Mouse (Mus musculus): ENCODE data around the gene Hyou1. TPM values are rescaled to one million over a fixed set of nuclear protein-coding genes. Genes with fewer than 3 reads are reported as not detected.
A peak's percentile ranks its signal among the peaks of the same experiment; 100 is the strongest.
"Not testable (repeated sequence)": the region's sequence is repeated elsewhere in the genome, so short reads cannot be mapped to it uniquely, and the experiment has no call there.

Hyou1 gene
- polyA plus RNA-seq, 1 experiment from 2014 or later = 30.1 TPM

GRCm38 (mm10) chr9:44347166-44347565 lies 32.1 kb upstream of the Hyou1 start:
- H3K4me1 ChIP-seq (ENCODE audit: control insufficient read depth, insufficient read depth, low read length) = peaks cover 6% of the 10 kb centered on the region
- H3K27ac ChIP-seq (ENCODE audit: low read depth, low read length) = no peak overlapping the region
- ATAC-seq (ENCODE audit: low FRiP score) (no peak), DNase-seq (ENCODE audit: low spot score, missing footprints) (no peak)
- H3K36me3 ChIP-seq (ENCODE audit: control insufficient read depth, insufficient read depth, low read length) = peaks cover 33% of the 10 kb centered on the region
- H3K9ac ChIP-seq (ENCODE audit: low read length) = no peak overlapping the region
- WGBS = 95% methylated on average over 9 of the region's 9 CpGs
- no peak overlapping the region for H3K4me2 ChIP-seq
- H3K4me3 ChIP-seq (ENCODE audit: low read depth, low read length) = no peak overlapping the region
- H3K27me3 ChIP-seq (ENCODE audit: control insufficient read depth, insufficient read depth, low read length) = no peaks in the 10 kb centered on the region
- no peaks in the 10 kb centered on the region for H3K9me3 ChIP-seq (ENCODE audit: control insufficient read depth, low read length)

- DNase-seq (ENCODE audit: low spot score, missing footprints) (no peak), ATAC-seq (ENCODE audit: low FRiP score) (no peak)
- Histone ChIP-seq H3K9me3 (ENCODE audit: control insufficient read depth, low read length) (no peaks in the 10 kb centered on the region), H3K9ac (ENCODE audit: low read length) (no peak overlapping the region), H3K27ac (ENCODE audit: low read depth, low read length) (no peak overlapping the region), H3K4me2 (no peak overlapping the region), H3K4me3 (ENCODE audit: low read depth, low read length) (no peak overlapping the region), H3K36me3 (ENCODE audit: control insufficient read depth, insufficient read depth, low read length) (peaks cover 36% of the 10 kb centered on the region), H3K27me3 (ENCODE audit: control insufficient read depth, insufficient read depth, low read length) (no peaks in the 10 kb centered on the region), H3K4me1 (ENCODE audit: control insufficient read depth, insufficient read depth, low read length) (peaks cover 6% of the 10 kb centered on the region)
- WGBS = 93% methylated on average over 4 of the region's 4 CpGs
Measured at GRCm38 (mm10) chr9:44347621-44348020, 31.7 kb upstream of the Hyou1 start.

- Histone ChIP-seq H3K4me2 (no peak overlapping the region), H3K9me3 (ENCODE audit: control insufficient read depth, low read length) (no peaks in the 10 kb centered on the region), H3K9ac (ENCODE audit: low read length) (no peak overlapping the region), H3K27me3 (ENCODE audit: control insufficient read depth, insufficient read depth, low read length) (no peaks in the 10 kb centered on the region), H3K4me3 (ENCODE audit: low read depth, low read length) (no peak overlapping the region), H3K4me1 (ENCODE audit: control insufficient read depth, insufficient read depth, low read length) (no peaks in the 10 kb centered on the region), H3K36me3 (ENCODE audit: control insufficient read depth, insufficient read depth, low read length) (peaks cover 45% of the 10 kb centered on the region), H3K27ac (ENCODE audit: low read depth, low read length) (no peak overlapping the region)
- DNase-seq (ENCODE audit: low spot score, missing footprints) (no peak), ATAC-seq (ENCODE audit: low FRiP score) (no peak)
- WGBS = 96% methylated on average over 4 of the region's 4 CpGs
Measured at GRCm38 (mm10) chr9:44348546-44348945, 30.7 kb upstream of the Hyou1 start.

- H3K27me3 ChIP-seq (ENCODE audit: control insufficient read depth, insufficient read depth, low read length) = no peaks in the 10 kb centered on the region
- H3K27ac ChIP-seq (ENCODE audit: low read depth, low read length) = no peak overlapping the region
- peaks cover 66% of the 10 kb centered on the region for H3K36me3 ChIP-seq (ENCODE audit: control insufficient read depth, insufficient read depth, low read length)
- no peak overlapping the region for H3K9ac ChIP-seq (ENCODE audit: low read length)
- no peaks in the 10 kb centered on the region for H3K9me3 ChIP-seq (ENCODE audit: control insufficient read depth, low read length)
- 97% methylated on average over 4 of the region's 4 CpGs for WGBS
- DNase-seq (ENCODE audit: low spot score, missing footprints) (no peak), ATAC-seq (ENCODE audit: low FRiP score) (no peak)
- no peak overlapping the region for H3K4me2 ChIP-seq
- H3K4me3 ChIP-seq (ENCODE audit: low read depth, low read length) = no peak overlapping the region
- no peaks in the 10 kb centered on the region for H3K4me1 ChIP-seq (ENCODE audit: control insufficient read depth, insufficient read depth, low read length)
Measured at GRCm38 (mm10) chr9:44351396-44351795, 27.9 kb upstream of the Hyou1 start.

- H3K4me3 ChIP-seq (ENCODE audit: low read depth, low read length) = no peak overlapping the region
- DNase-seq (ENCODE audit: low spot score, missing footprints) (no peak), ATAC-seq (ENCODE audit: low FRiP score) (no peak)
- H3K9me3 ChIP-seq (ENCODE audit: control insufficient read depth, low read length) = no peaks in the 10 kb centered on the region
- no peaks in the 10 kb centered on the region for H3K27me3 ChIP-seq (ENCODE audit: control insufficient read depth, insufficient read depth, low read length)
- 93% methylated on average over 10 of the region's 10 CpGs for WGBS
- H3K9ac ChIP-seq (ENCODE audit: low read length) = no peak overlapping the region
- peaks cover 66% of the 10 kb centered on the region for H3K36me3 ChIP-seq (ENCODE audit: control insufficient read depth, insufficient read depth, low read length)
- no peak overlapping the region for H3K27ac ChIP-seq (ENCODE audit: low read depth, low read length)
- H3K4me2 ChIP-seq = no peak overlapping the region
- no peaks in the 10 kb centered on the region for H3K4me1 ChIP-seq (ENCODE audit: control insufficient read depth, insufficient read depth, low read length)
Measured at GRCm38 (mm10) chr9:44352337-44352736, 27.0 kb upstream of the Hyou1 start.

GRCm38 (mm10) chr9:44353142-44353541 lies 26.1 kb upstream of the Hyou1 start:
- no peak overlapping the region for H3K9ac ChIP-seq (ENCODE audit: low read length)
- H3K4me3 ChIP-seq (ENCODE audit: low read depth, low read length) = no peak overlapping the region
- no peak for ATAC-seq (ENCODE audit: low FRiP score)
- no peaks in the 10 kb centered on the region for H3K9me3 ChIP-seq (ENCODE audit: control insufficient read depth, low read length)
- no peak overlapping the region for H3K27ac ChIP-seq (ENCODE audit: low read depth, low read length)
- H3K27me3 ChIP-seq (ENCODE audit: control insufficient read depth, insufficient read depth, low read length) = no peaks in the 10 kb centered on the region
- H3K4me1 ChIP-seq (ENCODE audit: control insufficient read depth, insufficient read depth, low read length) = no peaks in the 10 kb centered on the region
- no peak overlapping the region for H3K4me2 ChIP-seq
- 92% methylated on average over 6 of the region's 6 CpGs for WGBS
- no peak for DNase-seq (ENCODE audit: low spot score, missing footprints)
- peaks cover 62% of the 10 kb centered on the region for H3K36me3 ChIP-seq (ENCODE audit: control insufficient read depth, insufficient read depth, low read length)

GRCm38 (mm10) chr9:44357207-44357606 lies 22.1 kb upstream of the Hyou1 start:
- no peak overlapping the region for H3K9ac ChIP-seq (ENCODE audit: low read length)
- H3K9me3 ChIP-seq (ENCODE audit: control insufficient read depth, low read length) = no peaks in the 10 kb centered on the region

GRCm38 (mm10) chr9:44361190-44361917 lies 17.9 kb upstream of the Hyou1 start, which contains the start of gene Vps11:
Vps11 (minus strand) TSS chr9:44361670.
- peak within 1 kb of the TSS; percentile 47 for H3K4me2 ChIP-seq

More at GRCm38 (mm10) chr9:44357207-44357606, 22.1 kb upstream of the Hyou1 start:
- Histone ChIP-seq H3K4me3 (ENCODE audit: low read depth, low read length) (no peak overlapping the region), H3K4me1 (ENCODE audit: control insufficient read depth, insufficient read depth, low read length) (peaks cover 3% of the 10 kb centered on the region; the same call in 1 of the 2 replicates), H3K27me3 (ENCODE audit: control insufficient read depth, insufficient read depth, low read length) (no peaks in the 10 kb centered on the region), H3K36me3 (ENCODE audit: control insufficient read depth, insufficient read depth, low read length) (peaks cover 44% of the 10 kb centered on the region), H3K27ac (ENCODE audit: low read depth, low read length) (no peak overlapping the region), H3K4me2 (no peak overlapping the region)
- ATAC-seq (ENCODE audit: low FRiP score) = no peak
- no peak for DNase-seq (ENCODE audit: low spot score, missing footprints)
- WGBS = 76% methylated on average over 4 of the region's 4 CpGs

GRCm38 (mm10) chr9:44361931-44362330 lies 17.4 kb upstream of the Hyou1 start:
- Histone ChIP-seq H3K4me2 (peak overlapping the region; percentile 40; the same call in 1 of the 2 replicates), H3K4me3 (ENCODE audit: low read depth, low read length) (peak overlapping the region; percentile 80; the same call in 1 of the 2 replicates), H3K9ac (ENCODE audit: low read length) (peak overlapping the region; percentile 81; the same call in 1 of the 2 replicates), H3K27ac (ENCODE audit: low read depth, low read length) (peak overlapping the region; percentile 21; the same call in 1 of the 2 replicates)
- H3K9me3 ChIP-seq (ENCODE audit: control insufficient read depth, low read length); DNase-seq (ENCODE audit: low spot score, missing footprints); H3K27me3 ChIP-seq (ENCODE audit: control insufficient read depth, insufficient read depth, low read length); H3K36me3 ChIP-seq (ENCODE audit: control insufficient read depth, insufficient read depth, low read length); H3K4me1 ChIP-seq (ENCODE audit: control insufficient read depth, insufficient read depth, low read length): not testable (repeated sequence)
- peak; percentile 52 for ATAC-seq (ENCODE audit: low FRiP score)
- WGBS = 51% methylated on average over 4 of the region's 4 CpGs

More at GRCm38 (mm10) chr9:44361190-44361917, 17.9 kb upstream of the Hyou1 start, which contains the start of gene Vps11:
- Histone ChIP-seq H3K27me3 (ENCODE audit: control insufficient read depth, insufficient read depth, low read length) (no peaks in the 10 kb centered on the region), H3K27ac (ENCODE audit: low read depth, low read length) (peak within 1 kb of the TSS; percentile 21; the same call in 1 of the 2 replicates), H3K36me3 (ENCODE audit: control insufficient read depth, insufficient read depth, low read length) (peaks cover 10% of the 10 kb centered on the region), H3K9ac (ENCODE audit: low read length) (peak within 1 kb of the TSS; percentile 81), H3K4me3 (ENCODE audit: low read depth, low read length) (peak within 1 kb of the TSS; percentile 80), H3K9me3 (ENCODE audit: control insufficient read depth, low read length) (no peaks in the 10 kb centered on the region), H3K4me1 (ENCODE audit: control insufficient read depth, insufficient read depth, low read length) (peaks cover 3% of the 10 kb centered on the region; the same call in 1 of the 2 replicates)
- peak; percentile 94 for ATAC-seq (ENCODE audit: low FRiP score)
- 1% methylated on average over 44 of the region's 44 CpGs for WGBS
- peak; percentile 99 for DNase-seq (ENCODE audit: low spot score, missing footprints)

Measured in midbrain, embryonic 11.5 days (tissue).